Mouse (Mus musculus) forebrain, embryonic 15.5 days (tissue): ENCODE measurements around the gene Gm4553. TPM values are rescaled to one million over a fixed set of nuclear protein-coding genes. Genes with fewer than 3 reads are reported as not detected.
"Not testable (repeated sequence)": the region's sequence is repeated elsewhere in the genome, so short reads cannot be mapped to it uniquely, and the experiment has no call there.

Experiments used
- ATAC-seq: fragments of 200-750 bp; cut with Nextera tagmentation; replicated peaks from 2 replicates; pipeline ENCODE4 v1.8.0; 2017; ENCODE audit warnings: mild to moderate bottlenecking, moderate TSS enrichment, moderate library complexity
- H3K27ac ChIP-seq: fragments of 300-500 bp; sonication (generic); replicated peaks from 2 replicates; pipeline ENCODE4 v1.5.1; 2015; ENCODE audit warnings: mild to moderate bottlenecking, inconsistent platforms
- H3K27me3 ChIP-seq: fragments of 300-500 bp; sonication (generic); 2 replicates; pipeline ENCODE4 v1.6.1; 2015; ENCODE audit warnings: inconsistent platforms
- H3K36me3 ChIP-seq: fragments of 300-500 bp; sonication (generic); 2 replicates; pipeline ENCODE4 v1.6.1; 2015; ENCODE audit warnings: mild to moderate bottlenecking, inconsistent platforms
- H3K4me1 ChIP-seq: fragments of 300-500 bp; sonication (generic); 2 replicates; pipeline ENCODE4 v1.6.1; 2015; ENCODE audit warnings: inconsistent platforms
- H3K4me2 ChIP-seq: fragments of 300-500 bp; sonication (generic); replicated peaks from 2 replicates; pipeline ENCODE4 v1.6.1; 2015; ENCODE audit warnings: mild to moderate bottlenecking, inconsistent platforms
- H3K4me3 ChIP-seq: fragments of 300-500 bp; sonication (generic); 2 replicates; pipeline ENCODE4 v1.5.1; 2015; ENCODE audit warnings: mild to moderate bottlenecking, inconsistent platforms
- H3K9ac ChIP-seq: fragments of 300-500 bp; sonication (generic); replicated peaks from 2 replicates; pipeline ENCODE4 v1.6.1; 2015; ENCODE audit warnings: mild to moderate bottlenecking, inconsistent platforms
- H3K9me3 ChIP-seq: fragments of 300-500 bp; sonication (generic); 2 replicates; pipeline ENCODE4 v1.6.1; 2016; ENCODE audit warnings: inconsistent platforms
- WGBS: fragments of 180-500 bp; shearing (Covaris S2); methylation state at CpG from one replicate; pipeline ENCODE4 v1.1.7; 2015; ENCODE audit warnings: mixed read lengths; 5-methylcytosine and 5-hydroxymethylcytosine counted together
- polyA plus RNA-seq: library from polyadenylated mRNA; unstranded; fragments of >200 nt; fragmentation: Nextera tagmentation; extraction: Ambion mirVana; gene quantifications from 2 replicates; pipeline ENCODE4 v1.2.1, GENCODE M21; 2015

The Gm4553 gene
- polyA plus RNA-seq, 1 experiment from 2014 or later: not detected

DNA sequence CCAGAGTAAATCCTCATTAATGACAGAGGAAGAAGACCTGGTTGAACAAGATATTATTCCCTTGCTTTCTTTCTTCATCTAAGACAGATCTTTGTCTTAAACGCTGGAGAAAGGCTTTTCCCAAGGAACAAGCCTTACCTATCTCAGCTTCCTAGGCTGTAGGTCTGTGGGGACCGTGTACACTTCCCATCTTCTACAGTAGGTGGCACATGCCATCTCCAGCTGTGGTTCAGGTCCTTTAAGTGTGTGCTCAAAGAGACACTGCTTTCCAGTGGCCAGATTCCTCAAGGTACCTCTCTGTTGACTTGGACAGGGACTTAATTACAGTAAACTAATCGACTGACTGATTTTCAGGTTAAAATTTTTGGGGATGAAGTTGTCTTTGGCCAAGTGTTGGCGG is 36.7 kb downstream of the Gm4553 start:
- H3K27me3 ChIP-seq: no peaks in the 10 kb centered on the region
- ATAC-seq: no peak
- no peak overlapping the region for H3K4me2 ChIP-seq
- 65% methylated on average over 4 of the region's 4 CpGs for WGBS
- no peak overlapping the region for H3K27ac ChIP-seq
- no peak overlapping the region for H3K4me3 ChIP-seq
- H3K9me3 ChIP-seq: no peaks in the 10 kb centered on the region
- H3K4me1 ChIP-seq: no peaks in the 10 kb centered on the region
- H3K36me3 ChIP-seq: no peaks in the 10 kb centered on the region
- no peak overlapping the region for H3K9ac ChIP-seq

- H3K27ac ChIP-seq, H3K9me3 ChIP-seq, H3K27me3 ChIP-seq, H3K4me1 ChIP-seq, H3K36me3 ChIP-seq, H3K4me2 ChIP-seq, ATAC-seq, H3K4me3 ChIP-seq, H3K9ac ChIP-seq: not testable (repeated sequence)
- WGBS: 96% methylated on average over 1 of the region's 1 CpGs
Observed at GRCm38 (mm10) chr7:142120629-142121028, 44.9 kb downstream of the Gm4553 start, which contains the start of gene Gm45618. Gm45618 (minus strand) TSS chr7:142120729.

GRCm38 (mm10) chr7:142119632-142120031 is 45.9 kb downstream of the Gm4553 start:
- Histone ChIP-seq H3K4me1 (no peaks in the 10 kb centered on the region), H3K27me3 (no peaks in the 10 kb centered on the region), H3K27ac (no peak overlapping the region), H3K4me3 (no peak overlapping the region), H3K4me2 (no peak overlapping the region), H3K9ac (no peak overlapping the region), H3K36me3 (no peaks in the 10 kb centered on the region), H3K9me3 (no peaks in the 10 kb centered on the region)
- WGBS: 19% methylated on average over 5 of the region's 5 CpGs
- no peak for ATAC-seq

Other genes starting within 250 kb of the Gm4553 start
- gene Tollip, start 247.2 kb downstream of the Gm4553 start, polyA plus RNA-seq: 84.4 and 87.9 TPM in 2 replicates
- 23.1 and 25.8 TPM in 2 replicates for gene Brsk2, start 216.0 kb downstream of the Gm4553 start, polyA plus RNA-seq
- 52.5 and 54.3 TPM in 2 replicates for gene Mob2, start 104.7 kb downstream of the Gm4553 start, polyA plus RNA-seq
- 90.8 and 93.5 TPM in 2 replicates for gene Dusp8, start 69.9 kb downstream of the Gm4553 start, polyA plus RNA-seq
- 0.60 TPM in 1 of 2 replicates, not detected in the other for gene Gm45618, start 45.0 kb downstream of the Gm4553 start, polyA plus RNA-seq
- gene Gm39115, start 29.7 kb downstream of the Gm4553 start, polyA plus RNA-seq: not detected in 2 replicates
- gene Gm45337, start 21.1 kb downstream of the Gm4553 start, polyA plus RNA-seq: not detected in 2 replicates
- gene Gm29735, start 8.6 kb downstream of the Gm4553 start, polyA plus RNA-seq: not detected in 2 replicates
- gene Krtap5-2, start 10.3 kb upstream of the Gm4553 start, polyA plus RNA-seq: not detected in 2 replicates
- gene Gm10153, start 24.6 kb upstream of the Gm4553 start, polyA plus RNA-seq: not detected in 2 replicates
- gene Krtap5-3, start 35.6 kb upstream of the Gm4553 start, polyA plus RNA-seq: not detected in 2 replicates
- not detected in 2 replicates for gene Gm7579, start 46.1 kb upstream of the Gm4553 start, polyA plus RNA-seq
- not detected in 2 replicates for gene Krtap5-5, start 64.2 kb upstream of the Gm4553 start, polyA plus RNA-seq
- gene Gm40460, start 75.3 kb upstream of the Gm4553 start, polyA plus RNA-seq: not detected in 2 replicates
- gene Gm2431, start 92.6 kb upstream of the Gm4553 start, polyA plus RNA-seq: not detected in 2 replicates
- gene Gm4559, start 108.6 kb upstream of the Gm4553 start, polyA plus RNA-seq: not detected in 2 replicates
- not detected in 2 replicates for gene Krtap5-1, start 131.4 kb upstream of the Gm4553 start, polyA plus RNA-seq
- gene Krtap5-4, start 137.8 kb upstream of the Gm4553 start, polyA plus RNA-seq: not detected in 2 replicates
- gene Ifitm10, start 208.0 kb upstream of the Gm4553 start, polyA plus RNA-seq: 2.4 and 3.1 TPM in 2 replicates
- gene Gm49369, start 216.9 kb upstream of the Gm4553 start, polyA plus RNA-seq: 1.0 and 3.0 TPM in 2 replicates
- 195 and 218 TPM in 2 replicates for gene Ctsd, start 222.3 kb upstream of the Gm4553 start, polyA plus RNA-seq